Mouse (Mus musculus) adrenal gland, adult 2 months (tissue): ENCODE data around the gene Clns1a. TPM values are rescaled to one million over a fixed set of nuclear protein-coding genes. Genes with fewer than 3 reads are reported as not detected.

Source experiments
- DNase-seq: peaks from one replicate; pipeline ENCODE4 v3.0.0; 2021
- polyA plus RNA-seq: library from polyadenylated mRNA; depleted of rRNA; stranded (reverse); fragments of >200 nt; gene quantifications from 2 replicates; pipeline ENCODE4 v1.2.3, GENCODE M21; 2012; rRNA removed
- total RNA-seq, 2 experiments: library from RNA; stranded (reverse); gene quantifications; 2 replicates each; pipeline ENCODE4 v1.2.3; 2021

Clns1a gene
- total and polyA plus RNA-seq, 3 experiments, result 43.5 to 67.2 (median 45.4) TPM

GRCm38 (mm10) chr7:97766406-97767166, 70.2 kb downstream of the Clns1a start:
- DNase-seq, result no peak

GRCm38 (mm10) chr7:97767841-97768240, 71.4 kb downstream of the Clns1a start:
- no peak for DNase-seq

- no peak for DNase-seq
These were observed 72.6 kb downstream of the Clns1a start for GRCm38 (mm10) chr7:97769020-97769419.

Other genes starting within 250 kb of the Clns1a start
- gene Kctd14, start 245.3 kb upstream of the Clns1a start, total RNA-seq, result 1 to 10 TPM; 1.2 to 4.2 TPM
- gene Kctd14, start 245.3 kb upstream of the Clns1a start, polyA plus RNA-seq, result 0.76 and 1.2 TPM in 2 replicates
- 10 to 100 TPM; 58.8 to 60.3 TPM for gene Ints4, start 215.7 kb upstream of the Clns1a start, total RNA-seq
- 57.5 and 70.5 TPM in 2 replicates for gene Ints4, start 215.7 kb upstream of the Clns1a start, polyA plus RNA-seq
- gene Aamdc, start 117.1 kb upstream of the Clns1a start, total RNA-seq, result 10 to 100 TPM; 31.7 to 49.1 TPM
- gene Aamdc, start 117.1 kb upstream of the Clns1a start, polyA plus RNA-seq, result 8.5 and 11.6 TPM in 2 replicates
- gene Rsf1, start 116.7 kb upstream of the Clns1a start, total RNA-seq, result 10 to 100 TPM; 24.3 to 25.9 TPM
- 0.74 and 1.2 TPM in 2 replicates for gene Rsf1, start 116.7 kb upstream of the Clns1a start, polyA plus RNA-seq
- gene Aqp11, start 41.7 kb downstream of the Clns1a start, total RNA-seq, result 1 to 10 TPM; 2.8 to 5.3 TPM
- 5.5 and 8.1 TPM in 2 replicates for gene Aqp11, start 41.7 kb downstream of the Clns1a start, polyA plus RNA-seq
- 10 to 100 TPM; 20.5 to 32.2 TPM for gene Pak1, start 91.9 kb downstream of the Clns1a start, total RNA-seq
- 19.8 and 21.4 TPM in 2 replicates for gene Pak1, start 91.9 kb downstream of the Clns1a start, polyA plus RNA-seq
- gene Gdpd4, start 223.3 kb downstream of the Clns1a start, total RNA-seq, result not detected
- not detected in 2 replicates for gene Gdpd4, start 223.3 kb downstream of the Clns1a start, polyA plus RNA-seq